Mouse (Mus musculus): ENCODE results near the gene Dab1.

Dab1 gene

DNA sequence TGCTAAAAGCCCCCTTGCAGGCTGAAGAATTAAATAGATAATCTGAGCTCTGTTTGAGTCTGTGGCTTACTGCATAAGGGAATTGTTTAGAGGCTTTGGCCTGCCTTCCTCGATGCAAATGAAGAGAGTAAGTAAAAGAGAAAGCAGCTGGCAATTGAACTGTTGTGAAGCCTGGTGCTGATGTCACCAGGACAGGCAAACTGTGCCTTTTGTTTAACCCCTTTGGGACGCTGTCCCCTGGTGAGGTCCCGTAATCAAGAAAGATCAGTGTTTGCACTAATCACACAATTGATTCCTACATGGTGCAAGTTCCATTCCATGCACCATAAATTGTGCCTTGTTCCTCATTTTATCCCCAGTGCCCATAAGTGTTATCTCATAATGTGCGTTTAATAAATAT lies 80.6 kb downstream of the Dab1 start:
- DNase-seq (ENCODE audit: low read depth, low spot score), result no peak

DNA sequence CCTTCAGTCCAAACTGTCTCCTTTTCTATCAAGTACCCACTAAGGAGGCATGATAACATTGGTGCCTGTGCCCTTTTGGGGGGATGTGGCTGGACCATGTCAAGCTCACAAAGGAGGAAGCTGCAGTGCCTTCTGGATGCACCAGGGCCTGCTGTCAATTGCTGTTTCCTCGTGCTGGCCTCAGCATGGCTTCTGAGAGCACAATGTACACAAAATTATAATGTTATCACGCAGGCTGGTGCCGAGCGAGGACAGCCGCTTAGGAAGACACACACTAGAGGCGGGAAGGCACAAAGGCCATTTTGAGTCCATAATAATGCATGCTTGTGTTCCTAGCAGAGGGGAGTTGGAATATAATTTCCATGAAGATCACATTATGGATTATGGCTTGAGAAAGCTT lies 81.2 kb downstream of the Dab1 start:
- no peak for DNase-seq (ENCODE audit: low read depth, low spot score)

DNA sequence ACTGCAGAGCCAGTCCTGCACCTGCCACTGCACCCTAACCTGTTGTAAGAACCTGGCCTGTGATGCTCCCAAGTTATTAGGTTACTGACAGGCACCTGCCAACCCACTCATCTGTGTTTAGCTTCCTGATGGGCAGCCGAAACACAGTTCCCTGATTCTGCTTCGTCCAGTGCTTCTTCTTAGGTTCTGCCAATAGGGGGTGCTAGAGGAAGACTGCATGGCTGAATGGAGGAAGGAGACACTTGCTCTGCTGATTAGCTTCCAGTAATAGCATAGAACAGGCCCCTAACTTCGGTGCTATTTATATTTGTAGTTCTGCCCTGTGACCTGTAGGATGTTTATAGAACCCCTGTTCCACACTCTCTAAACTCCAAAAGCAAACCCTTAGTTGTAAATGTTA lies 83.0 kb downstream of the Dab1 start:
- no peak for DNase-seq (ENCODE audit: low read depth, low spot score)

DNA sequence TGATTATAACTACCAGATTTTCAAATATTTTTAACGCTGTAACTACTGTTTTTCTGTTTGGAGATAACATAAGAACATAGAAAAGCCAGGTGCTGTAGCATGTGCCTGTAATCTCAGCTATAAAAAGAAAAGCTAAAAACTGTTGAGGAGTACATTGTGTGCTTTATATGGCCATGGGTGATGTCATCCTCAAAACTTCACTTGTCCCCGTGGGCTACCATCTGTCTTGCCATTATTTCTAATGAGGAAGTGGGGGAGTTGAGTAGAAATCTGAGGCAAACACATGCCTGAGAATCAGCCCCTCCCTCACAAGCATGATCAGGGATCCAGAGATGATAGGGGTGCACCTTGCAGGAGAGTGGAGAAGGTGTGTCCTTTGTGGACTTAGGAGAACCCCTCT lies 85.3 kb downstream of the Dab1 start:
- no peak for DNase-seq (ENCODE audit: low read depth, low spot score)

DNA sequence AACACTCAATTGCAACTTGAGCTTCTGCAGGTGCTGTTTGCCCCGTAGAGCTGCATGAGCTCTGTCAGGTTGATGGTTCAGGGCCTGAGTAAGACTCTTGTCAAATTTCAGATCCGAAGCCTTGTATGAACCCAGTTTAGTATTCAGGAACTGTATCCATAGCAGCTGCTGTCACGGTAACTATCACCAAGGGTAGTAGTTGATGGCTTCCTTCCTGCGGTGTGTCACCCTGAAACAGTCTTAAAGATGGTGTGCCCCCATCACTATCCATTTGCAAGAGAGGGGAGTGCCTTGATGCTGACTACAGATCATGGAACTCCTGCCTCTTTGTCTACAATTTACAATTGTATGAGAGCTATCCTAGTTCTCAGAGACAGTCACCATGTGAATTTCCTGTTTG lies 87.3 kb downstream of the Dab1 start:
- no peak for DNase-seq (ENCODE audit: low read depth, low spot score)

DNA sequence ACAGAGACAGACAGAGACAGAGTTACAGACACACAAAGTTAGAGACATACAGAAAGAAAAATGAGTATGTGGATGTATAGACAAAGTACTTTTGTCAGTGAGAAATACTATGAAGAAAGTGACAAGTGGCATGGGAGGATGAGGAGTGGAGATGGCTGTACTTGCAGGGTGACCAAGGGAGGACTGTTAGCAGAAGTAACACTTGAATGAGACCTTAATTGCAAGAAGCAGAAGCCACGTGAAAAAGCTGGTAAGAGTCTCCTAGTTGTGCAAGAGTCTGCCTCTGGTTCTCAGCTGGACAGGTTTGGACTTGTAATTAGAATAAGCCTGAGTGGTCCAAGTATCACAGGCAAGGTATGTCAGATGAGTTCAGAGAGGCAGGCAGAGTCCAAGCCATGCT lies 88.0 kb downstream of the Dab1 start:
- DNase-seq (ENCODE audit: low read depth, low spot score), result no peak

DNA sequence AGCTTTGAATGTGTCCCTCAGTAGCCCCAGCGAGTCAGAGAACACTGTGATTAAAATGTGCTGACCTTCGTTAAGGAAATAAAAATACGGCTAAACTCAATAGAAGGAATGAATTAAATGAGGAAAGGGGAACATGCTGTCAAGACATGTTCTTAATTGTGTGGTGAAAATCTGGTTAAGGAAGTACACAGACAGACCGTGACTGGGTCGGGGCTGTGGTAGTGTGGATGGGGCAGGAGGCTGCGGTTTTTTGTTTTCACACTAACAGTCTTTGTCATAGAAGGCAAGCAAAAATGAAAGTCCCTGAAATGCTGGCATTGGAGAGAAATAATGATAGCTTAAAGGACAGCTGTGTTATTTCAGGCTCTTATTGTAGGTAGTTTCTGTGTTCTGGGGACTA lies 92.2 kb downstream of the Dab1 start:
- DNase-seq (ENCODE audit: low read depth, low spot score), result no peak

DNA sequence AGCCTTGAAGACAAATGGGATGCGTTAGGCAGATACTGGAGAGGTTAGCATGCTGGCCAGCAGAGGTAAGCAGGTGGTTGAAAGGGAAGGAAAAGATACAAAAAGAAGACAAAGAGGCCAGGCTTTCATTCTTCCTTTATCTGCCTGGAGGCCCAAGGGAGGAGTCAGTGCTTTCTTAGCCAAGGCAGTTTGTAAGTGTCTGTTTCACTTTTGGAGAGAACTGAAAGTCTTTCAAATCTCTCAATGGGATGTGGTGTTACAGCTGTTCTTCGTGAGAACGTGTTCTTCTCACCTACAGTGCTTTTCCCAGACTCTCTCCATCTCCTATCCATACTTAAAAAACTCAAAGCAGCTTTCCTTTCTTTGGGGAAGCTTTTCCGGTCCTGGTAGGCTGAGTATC lies 94.8 kb downstream of the Dab1 start:
- no peak for DNase-seq (ENCODE audit: low read depth, low spot score)

DNA sequence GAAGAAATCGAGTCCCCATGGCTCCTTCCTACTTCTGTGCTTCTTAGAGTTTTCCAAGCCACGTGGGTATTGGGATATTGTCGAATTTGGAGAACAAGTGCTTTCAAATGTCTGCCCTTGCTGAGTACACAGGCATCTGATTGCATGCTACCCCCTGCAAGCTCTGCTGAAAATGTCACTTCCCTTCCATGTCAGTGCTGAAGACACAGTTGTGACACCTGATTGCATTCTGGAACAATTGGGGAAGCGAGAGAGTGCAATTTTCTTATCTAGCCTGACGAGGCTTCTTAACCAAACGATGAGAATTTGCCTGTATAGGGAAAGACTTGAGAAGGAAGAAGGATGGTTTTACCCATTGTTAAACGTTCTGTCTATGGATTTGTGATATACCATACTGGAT lies 95.8 kb downstream of the Dab1 start:
- DNase-seq (ENCODE audit: low read depth, low spot score), result no peak

DNA sequence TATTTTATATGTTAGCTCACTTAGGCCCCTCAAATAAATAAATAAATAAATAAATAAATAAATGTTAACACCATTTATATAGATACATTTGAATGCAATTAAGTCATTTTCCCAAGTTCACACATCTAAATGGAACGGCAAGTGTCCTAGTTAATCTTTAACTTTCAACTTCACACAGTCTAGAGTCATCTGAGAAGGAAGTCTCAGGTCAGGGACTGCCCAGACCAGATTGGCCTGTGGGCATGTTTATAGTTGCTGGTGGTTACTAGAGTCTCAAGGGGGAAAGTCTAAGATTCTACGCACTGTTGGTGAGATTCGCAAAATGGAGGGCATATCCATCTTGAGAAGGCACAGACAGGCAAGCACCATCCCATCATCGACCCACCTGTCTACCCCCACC lies 96.4 kb downstream of the Dab1 start:
- DNase-seq (ENCODE audit: low read depth, low spot score), result no peak

DNA sequence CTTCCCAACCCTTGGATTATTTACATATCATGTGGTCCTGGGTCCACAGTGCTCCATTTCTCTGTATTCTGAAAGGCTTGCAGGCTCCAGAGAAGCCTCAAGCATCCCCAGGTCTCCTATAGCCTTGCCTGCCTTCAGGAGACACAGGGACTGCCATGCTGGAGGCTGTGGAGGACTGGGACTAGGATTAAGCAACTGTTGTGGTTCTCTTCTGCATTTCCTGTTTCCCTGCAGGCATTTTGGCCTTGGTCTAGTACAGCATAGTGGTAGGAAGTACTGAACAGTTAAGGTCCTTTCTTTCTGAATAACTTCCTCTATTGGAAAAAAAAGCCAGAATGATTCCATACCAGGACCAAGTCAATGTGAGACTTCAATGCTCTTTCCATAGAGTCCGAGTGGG lies 103.6 kb downstream of the Dab1 start:
- DNase-seq (ENCODE audit: low read depth, low spot score), result no peak

DNA sequence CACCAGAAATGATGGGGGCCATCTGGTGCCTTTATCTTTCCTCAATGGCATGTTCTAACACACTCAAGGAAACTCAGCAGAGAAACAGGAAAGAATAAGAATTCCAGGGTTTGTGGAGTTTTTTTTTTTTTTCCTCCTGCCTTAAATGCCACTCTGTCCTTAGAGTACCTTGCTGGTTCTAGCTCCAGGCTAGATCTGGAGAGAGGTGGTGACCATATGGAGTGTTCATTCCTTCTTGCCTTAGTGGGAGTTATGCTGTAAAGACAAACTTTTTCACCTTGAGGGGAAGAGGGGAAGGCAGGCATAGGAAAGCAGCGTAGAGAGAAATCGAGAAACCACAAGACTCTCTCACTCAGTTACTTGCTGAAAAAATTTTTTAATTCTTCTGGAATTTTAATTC lies 107.3 kb downstream of the Dab1 start:
- DNase-seq (ENCODE audit: low read depth, low spot score), result no peak

DNA sequence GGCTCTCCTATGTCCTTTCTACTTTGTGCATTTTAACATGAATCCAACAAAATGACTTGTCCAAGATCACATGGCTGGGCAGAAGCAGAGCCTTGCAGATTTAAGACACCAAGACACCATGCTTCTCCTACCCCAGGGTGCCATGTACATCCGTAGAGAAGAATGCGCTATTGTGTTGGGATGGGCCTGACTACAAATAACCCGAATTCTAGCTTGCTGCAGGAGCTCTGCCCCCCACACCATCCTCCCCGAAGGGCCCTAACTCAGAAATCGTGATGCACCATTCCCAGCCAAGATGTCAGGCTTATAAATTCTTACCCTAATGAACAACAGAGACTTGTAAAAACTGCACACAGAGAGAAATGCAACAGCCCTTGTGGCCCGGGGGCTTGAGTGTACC lies 118.0 kb downstream of the Dab1 start:
- DNase-seq (ENCODE audit: low read depth, low spot score), result no peak

DNA sequence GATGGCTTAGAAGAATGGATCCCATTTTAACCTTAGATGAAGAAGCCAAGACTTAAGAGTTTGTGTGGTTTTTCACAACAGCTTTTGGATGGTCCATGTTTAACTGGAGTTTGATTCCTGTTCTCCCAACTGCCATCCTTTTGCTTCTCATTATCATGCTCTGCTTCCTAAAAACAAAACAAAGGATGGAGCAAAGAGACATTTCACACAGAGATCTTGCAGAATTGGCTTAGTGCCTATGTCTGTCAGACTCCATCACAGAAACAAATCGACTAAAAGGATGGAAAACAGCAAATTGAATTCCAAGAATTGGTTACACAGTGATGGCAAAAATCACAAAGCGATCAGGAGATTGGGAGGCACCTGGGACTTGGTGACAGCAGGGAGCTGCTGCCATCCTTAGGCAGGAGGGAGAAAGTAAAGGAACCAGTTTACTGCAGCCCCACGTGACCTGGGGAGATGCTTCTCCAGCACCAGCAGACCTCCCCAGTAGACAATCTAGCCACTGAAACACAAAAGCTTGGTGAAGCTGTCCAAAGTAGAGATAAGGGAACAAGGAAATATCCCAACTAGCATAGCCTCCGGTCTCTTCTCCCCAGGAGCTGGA lies 132.2 kb downstream of the Dab1 start:
- DNase-seq (ENCODE audit: low read depth, low spot score), result no peak

DNA sequence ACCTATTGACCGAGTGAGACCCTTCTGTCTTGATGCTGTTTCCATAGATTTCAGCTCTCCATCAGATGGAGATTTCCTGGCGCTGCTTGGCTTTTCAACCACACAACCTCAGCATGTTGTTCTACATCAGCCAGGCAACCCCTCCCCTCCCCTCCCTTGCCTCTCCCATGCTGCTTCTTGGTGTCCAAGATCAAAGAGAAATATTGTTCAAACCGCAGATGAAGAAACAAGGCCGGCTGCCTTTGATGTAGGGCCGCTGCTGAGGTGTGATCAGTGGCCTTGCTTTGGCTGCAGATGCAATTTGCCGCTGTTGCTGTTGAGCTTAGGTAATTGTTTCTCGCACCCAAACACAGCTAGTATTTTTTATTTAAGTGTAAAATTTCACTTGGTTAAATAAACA lies 135.4 kb downstream of the Dab1 start:
- no peak for DNase-seq (ENCODE audit: low read depth, low spot score)

DNA sequence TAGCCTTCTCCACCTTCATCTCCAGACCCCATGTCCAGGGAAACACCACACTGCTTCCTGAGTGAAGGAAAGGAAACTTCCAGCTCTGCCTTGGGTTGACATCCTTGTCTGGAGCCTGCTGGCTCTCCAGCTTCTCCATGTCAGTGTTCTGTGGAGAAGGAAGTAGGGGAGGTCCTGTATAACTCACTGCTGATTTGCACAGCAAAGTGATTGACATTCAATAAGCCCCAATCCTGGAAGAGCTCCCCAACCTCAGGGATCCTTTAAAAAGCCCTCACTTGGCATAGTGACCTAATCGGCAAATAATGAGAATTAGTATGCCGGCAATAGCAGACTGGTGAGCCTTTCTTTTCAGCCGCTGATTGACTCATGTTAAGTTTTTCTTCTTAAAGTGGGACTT lies 138.1 kb downstream of the Dab1 start:
- DNase-seq (ENCODE audit: low read depth, low spot score), result no peak

DNA sequence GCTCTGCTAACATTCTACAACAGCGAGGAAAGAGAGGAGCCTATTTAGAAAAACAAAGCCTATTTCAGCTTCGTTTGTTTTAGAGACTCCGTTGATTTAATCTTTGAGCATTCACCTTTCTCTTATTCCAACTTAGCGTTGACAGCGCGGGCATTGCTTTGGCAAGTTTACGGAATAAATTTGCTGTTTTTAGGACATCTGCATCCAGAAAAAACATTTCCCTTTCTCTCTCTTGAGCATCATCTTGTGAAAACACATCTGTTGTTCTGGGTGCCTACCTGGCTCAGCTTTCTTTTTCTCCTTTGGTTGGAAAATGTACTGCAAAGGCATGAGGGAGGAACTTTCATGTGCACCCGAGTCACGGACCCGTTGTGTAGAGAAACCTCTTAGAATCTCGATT lies 143.3 kb downstream of the Dab1 start:
- no peak for DNase-seq (ENCODE audit: low read depth, low spot score)

DNA sequence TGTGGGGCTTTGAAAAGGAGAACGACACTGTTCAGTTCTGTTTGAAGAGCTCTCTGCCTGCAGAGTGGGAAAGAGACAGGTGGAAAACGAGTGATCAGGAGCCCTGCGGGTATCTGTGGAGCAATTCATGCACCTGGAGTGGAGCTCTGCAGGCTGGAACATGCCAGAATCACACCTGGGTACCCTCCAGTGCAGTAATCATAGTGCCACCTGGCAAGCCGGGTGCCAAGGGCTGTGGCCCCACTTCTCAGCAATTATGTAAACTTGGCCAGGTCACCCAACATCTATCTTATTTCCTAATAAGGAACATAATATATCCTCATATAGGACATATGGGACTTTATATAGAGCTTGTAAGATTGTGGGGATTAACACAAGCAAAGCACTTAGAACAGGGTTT lies 156.6 kb downstream of the Dab1 start:
- no peak for DNase-seq (ENCODE audit: low read depth, low spot score)

DNA sequence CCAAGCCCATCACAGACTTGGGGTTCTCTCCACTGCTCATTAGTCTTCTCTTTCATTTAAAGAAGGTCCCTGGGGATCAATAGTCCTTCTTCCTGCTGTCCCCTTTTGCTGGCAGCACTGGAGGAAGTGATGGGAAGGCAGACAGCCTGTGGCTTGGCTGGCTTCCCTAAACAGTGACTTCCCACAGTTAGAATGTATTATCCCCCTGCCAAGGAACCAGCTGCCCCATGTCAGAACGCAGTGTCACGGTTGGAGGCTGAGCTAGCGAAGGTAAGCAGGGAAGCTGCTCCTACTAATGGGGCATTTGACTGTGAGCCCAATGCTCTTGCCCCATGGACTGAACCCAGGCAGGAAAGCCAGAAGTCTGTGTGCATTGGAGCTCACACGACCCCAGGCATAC lies 162.2 kb downstream of the Dab1 start:
- no peak for DNase-seq (ENCODE audit: low read depth, low spot score)

DNA sequence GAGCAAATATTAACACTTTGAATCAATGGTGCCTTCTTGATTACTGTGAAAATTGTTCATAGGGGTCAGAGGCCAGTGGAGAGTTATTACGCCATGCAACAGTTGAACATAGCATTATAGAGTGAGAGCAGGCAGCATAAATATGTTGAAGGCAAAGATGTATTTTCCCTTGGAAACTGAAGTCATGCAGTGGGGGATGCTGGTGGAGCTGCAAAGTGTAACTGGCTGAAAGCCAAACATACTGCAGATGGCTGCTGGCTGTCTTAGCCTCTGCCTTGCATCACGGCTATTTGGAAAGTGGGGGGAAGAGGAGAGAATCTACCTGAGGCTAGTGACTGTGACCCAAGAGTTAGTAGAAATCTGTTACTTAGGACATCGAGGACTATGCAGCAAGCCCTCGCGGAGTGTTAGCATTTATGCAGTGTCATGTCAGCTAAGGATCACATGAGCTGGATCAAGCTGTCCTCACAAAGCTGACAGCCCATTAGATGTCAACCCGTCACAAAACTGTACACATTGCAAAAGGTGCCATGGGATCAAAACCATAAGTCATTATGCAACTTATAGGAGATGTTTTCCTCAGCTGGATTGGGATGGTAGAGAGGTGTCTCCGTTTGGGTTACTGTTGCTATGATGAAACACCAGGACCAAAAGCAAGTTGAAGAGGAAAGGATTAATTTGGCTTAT lies 164.5 kb downstream of the Dab1 start:
- no peak for DNase-seq (ENCODE audit: low read depth, low spot score)

DNA sequence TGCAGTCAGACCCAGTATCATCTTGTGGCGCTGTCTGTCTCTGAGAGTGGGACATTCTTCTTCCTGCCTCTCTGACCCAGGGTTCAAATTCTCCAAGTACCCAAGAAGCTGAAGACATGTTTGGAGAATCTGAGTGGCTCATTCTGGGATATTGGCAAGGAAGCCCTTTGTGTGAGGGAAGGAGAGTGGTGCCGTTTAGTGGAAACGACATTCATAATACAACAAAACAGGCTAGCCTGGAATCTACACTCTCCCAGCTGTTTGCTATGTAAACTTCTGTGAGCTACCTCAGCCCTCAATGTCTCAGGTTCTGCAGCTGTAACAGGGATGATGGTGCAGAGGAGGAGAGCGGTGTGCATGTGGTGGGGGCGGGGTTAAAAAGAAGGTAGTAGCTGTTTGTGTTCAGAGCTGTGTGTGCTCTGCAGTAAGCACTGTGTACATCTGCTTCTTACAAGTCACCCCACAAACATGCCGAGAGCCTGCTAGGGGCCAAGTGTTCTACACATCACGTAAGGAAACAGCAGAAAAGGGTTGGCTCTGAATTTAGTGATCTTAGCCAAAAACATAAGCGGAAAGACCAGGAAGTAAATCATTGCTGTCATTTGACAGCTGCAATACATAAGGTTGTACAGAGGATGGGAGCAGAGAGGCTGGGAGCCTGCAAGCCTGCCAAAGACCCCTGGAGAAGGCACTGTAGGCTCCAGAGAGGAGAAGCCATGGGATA lies 174.6 kb downstream of the Dab1 start:
- DNase-seq (ENCODE audit: low read depth, low spot score), result no peak

DNA sequence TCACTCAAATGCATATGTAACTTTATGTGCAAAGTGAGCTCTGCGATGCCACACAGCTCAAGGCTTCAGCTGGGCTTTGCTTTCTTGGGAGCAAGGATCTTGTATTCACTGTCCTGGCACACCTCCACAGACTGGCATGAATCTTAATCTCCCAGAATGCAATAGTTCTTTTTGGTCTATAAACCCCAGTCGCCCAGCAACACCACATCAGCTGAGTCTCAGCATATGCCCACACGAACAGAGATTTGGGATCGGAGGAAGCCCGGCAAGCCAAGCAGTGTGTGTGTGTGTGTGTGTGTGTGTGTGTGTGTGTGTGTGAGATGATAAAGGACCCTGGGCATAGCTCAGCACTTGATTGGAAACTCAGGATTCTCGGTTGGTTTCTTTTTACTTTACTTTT lies 177.3 kb downstream of the Dab1 start:
- DNase-seq (ENCODE audit: low read depth, low spot score), result no peak

DNA sequence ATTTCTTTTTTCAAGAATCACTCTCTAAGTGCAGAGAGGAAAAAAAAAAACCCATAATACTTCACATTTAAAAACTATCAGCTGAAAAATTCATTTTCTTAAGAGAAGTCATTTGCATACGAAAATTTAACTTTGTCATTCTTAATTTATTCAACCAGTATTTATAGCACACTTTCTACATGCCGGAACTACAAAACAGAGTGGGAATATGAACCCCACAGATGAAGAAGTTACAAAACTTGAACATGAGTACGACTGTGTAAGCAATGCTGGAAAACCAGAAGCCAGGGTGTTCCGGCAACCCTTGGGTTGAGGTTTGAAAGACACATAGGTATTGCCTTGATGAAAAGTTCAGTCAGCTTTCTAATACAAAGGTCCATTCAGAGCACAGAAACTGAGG lies 183.3 kb downstream of the Dab1 start:
- DNase-seq (ENCODE audit: low read depth, low spot score), result no peak

Data from CD4-positive helper T cell, adult 2 months (primary cell).